Mouse (Mus musculus): ENCODE data around the gene Megf8. TPM values are rescaled to one million over a fixed set of nuclear protein-coding genes. Genes with fewer than 3 reads are reported as not detected.

The Megf8 gene
- 5.1 and 5.5 TPM in 2 replicates for polyA plus RNA-seq (2014; fragmentation: Nextera tagmentation; extraction: Ambion mirVana)

- H3K4me2 ChIP-seq: peak within 1 kb of the TSS; percentile 92
- WGBS: under 1% methylated on average over 52 of the region's 52 CpGs
- ATAC-seq (replicated peaks; ENCODE audit: low FRiP score) (peak; percentile 94), DNase-seq (ENCODE audit: low spot score) (peak; percentile 86)
- H3K9me3 ChIP-seq (ENCODE audit: control insufficient read depth, low read length): no peaks in the 10 kb centered on the region
- H3K27me3 ChIP-seq (replicated peaks; ENCODE audit: control insufficient read depth, insufficient read depth, low read length): peaks cover 43% of the 10 kb centered on the region
- no peaks in the 10 kb centered on the region for H3K36me3 ChIP-seq (ENCODE audit: control insufficient read depth, insufficient read depth, low read length)
- H3K9ac ChIP-seq (ENCODE audit: low read depth, low read length): peak within 1 kb of the TSS; percentile 69
- H3K4me3 ChIP-seq (ENCODE audit: low read depth, low read length): peak within 1 kb of the TSS; percentile 71
- peak within 1 kb of the TSS; percentile 59 for H3K27ac ChIP-seq (ENCODE audit: low read depth, low read length)
- H3K4me1 ChIP-seq (replicated peaks; ENCODE audit: control insufficient read depth, insufficient read depth, low read length): peaks cover 19% of the 10 kb centered on the region
Measured at GRCm38 (mm10) chr7:25316532-25317445, at the start of gene Megf8. TSS of gene Megf8 (plus strand) at chr7:25317164.

- no peaks in the 10 kb centered on the region for H3K9me3 ChIP-seq (ENCODE audit: control insufficient read depth, low read length)
- H3K27ac ChIP-seq (ENCODE audit: low read depth, low read length): peak within 1 kb of the TSS; percentile 83
- peak within 1 kb of the TSS; percentile 85 for H3K4me3 ChIP-seq (ENCODE audit: low read depth, low read length)
- ATAC-seq (replicated peaks; ENCODE audit: low FRiP score) (peak; percentile 84), DNase-seq (ENCODE audit: low spot score) (peak; percentile 100)
- H3K27me3 ChIP-seq (replicated peaks; ENCODE audit: control insufficient read depth, insufficient read depth, low read length): no peaks in the 10 kb centered on the region
- H3K4me2 ChIP-seq: peak within 1 kb of the TSS; percentile 95
- peak within 1 kb of the TSS; percentile 90 for H3K9ac ChIP-seq (ENCODE audit: low read depth, low read length)
- peaks cover 11% of the 10 kb centered on the region; the same call in 1 of the 2 replicates for H3K36me3 ChIP-seq (ENCODE audit: control insufficient read depth, insufficient read depth, low read length)
- WGBS: under 1% methylated on average over 29 of the region's 29 CpGs
- H3K4me1 ChIP-seq (replicated peaks; ENCODE audit: control insufficient read depth, insufficient read depth, low read length): peaks cover 31% of the 10 kb centered on the region
Measured at GRCm38 (mm10) chr7:25267301-25267750, 49.6 kb upstream of the Megf8 start, which contains the start of gene Cic. TSS of gene Cic (plus strand) at chr7:25267704.

- H3K4me1 ChIP-seq (replicated peaks; ENCODE audit: control insufficient read depth, insufficient read depth, low read length): peaks cover 32% of the 10 kb centered on the region
- H3K36me3 ChIP-seq (ENCODE audit: control insufficient read depth, insufficient read depth, low read length): peaks cover 15% of the 10 kb centered on the region; the same call in 1 of the 2 replicates
- peak overlapping the region; percentile 95 for H3K4me2 ChIP-seq
- H3K9ac ChIP-seq (ENCODE audit: low read depth, low read length): peak overlapping the region; percentile 90
- H3K9me3 ChIP-seq (ENCODE audit: control insufficient read depth, low read length): no peaks in the 10 kb centered on the region
- peak; percentile 93 for DNase-seq (ENCODE audit: low spot score)
- H3K27ac ChIP-seq (ENCODE audit: low read depth, low read length): peak overlapping the region; percentile 83
- under 1% methylated on average over 33 of the region's 33 CpGs for WGBS
- no peaks in the 10 kb centered on the region for H3K27me3 ChIP-seq (replicated peaks; ENCODE audit: control insufficient read depth, insufficient read depth, low read length)
- peak overlapping the region; percentile 85 for H3K4me3 ChIP-seq (ENCODE audit: low read depth, low read length)
- peak; percentile 90 for ATAC-seq (replicated peaks; ENCODE audit: low FRiP score)
Measured at GRCm38 (mm10) chr7:25267751-25268463, 49.1 kb upstream of the Megf8 start.

- H3K4me1 ChIP-seq (replicated peaks; ENCODE audit: control insufficient read depth, insufficient read depth, low read length): peaks cover 39% of the 10 kb centered on the region
Measured at GRCm38 (mm10) chr7:25268588-25268987, 48.4 kb upstream of the Megf8 start.

GRCm38 (mm10) chr7:25269029-25269428 lies 47.9 kb upstream of the Megf8 start:
- H3K4me1 ChIP-seq (replicated peaks; ENCODE audit: control insufficient read depth, insufficient read depth, low read length): peaks cover 39% of the 10 kb centered on the region
- ATAC-seq (replicated peaks; ENCODE audit: low FRiP score) (no peak), DNase-seq (ENCODE audit: low spot score) (no peak)
- no peaks in the 10 kb centered on the region for H3K27me3 ChIP-seq (replicated peaks; ENCODE audit: control insufficient read depth, insufficient read depth, low read length)
- H3K9me3 ChIP-seq (ENCODE audit: control insufficient read depth, low read length): no peaks in the 10 kb centered on the region
- peak overlapping the region; percentile 85 for H3K4me3 ChIP-seq (ENCODE audit: low read depth, low read length)
- H3K4me2 ChIP-seq: peak overlapping the region; percentile 95
- peak overlapping the region; percentile 83 for H3K27ac ChIP-seq (ENCODE audit: low read depth, low read length)
- 31% methylated on average over 4 of the region's 4 CpGs for WGBS
- H3K9ac ChIP-seq (ENCODE audit: low read depth, low read length): peak overlapping the region; percentile 90
- peaks cover 15% of the 10 kb centered on the region; the same call in 1 of the 2 replicates for H3K36me3 ChIP-seq (ENCODE audit: control insufficient read depth, insufficient read depth, low read length)

More at GRCm38 (mm10) chr7:25268588-25268987, 48.4 kb upstream of the Megf8 start:
- H3K27ac ChIP-seq (ENCODE audit: low read depth, low read length): peak overlapping the region; percentile 83
- WGBS: 1% methylated on average over 7 of the region's 7 CpGs
- H3K4me2 ChIP-seq: peak overlapping the region; percentile 95
- ATAC-seq (replicated peaks; ENCODE audit: low FRiP score): no peak
- peaks cover 15% of the 10 kb centered on the region; the same call in 1 of the 2 replicates for H3K36me3 ChIP-seq (ENCODE audit: control insufficient read depth, insufficient read depth, low read length)
- peak overlapping the region; percentile 90 for H3K9ac ChIP-seq (ENCODE audit: low read depth, low read length)
- no peaks in the 10 kb centered on the region for H3K9me3 ChIP-seq (ENCODE audit: control insufficient read depth, low read length)
- H3K27me3 ChIP-seq (replicated peaks; ENCODE audit: control insufficient read depth, insufficient read depth, low read length): no peaks in the 10 kb centered on the region
- DNase-seq (ENCODE audit: low spot score): no peak
- peak overlapping the region; percentile 85 for H3K4me3 ChIP-seq (ENCODE audit: low read depth, low read length)

- H3K27ac ChIP-seq (ENCODE audit: low read depth, low read length): peak overlapping the region; percentile 83
- peaks cover 15% of the 10 kb centered on the region; the same call in 1 of the 2 replicates for H3K36me3 ChIP-seq (ENCODE audit: control insufficient read depth, insufficient read depth, low read length)
- 77% methylated on average over 8 of the region's 8 CpGs for WGBS
- H3K4me3 ChIP-seq (ENCODE audit: low read depth, low read length): peak overlapping the region; percentile 85
- H3K4me2 ChIP-seq: peak overlapping the region; percentile 95
- ATAC-seq (replicated peaks; ENCODE audit: low FRiP score) (no peak), DNase-seq (ENCODE audit: low spot score) (no peak)
- H3K27me3 ChIP-seq (replicated peaks; ENCODE audit: control insufficient read depth, insufficient read depth, low read length): no peaks in the 10 kb centered on the region
- no peaks in the 10 kb centered on the region for H3K9me3 ChIP-seq (ENCODE audit: control insufficient read depth, low read length)
- H3K9ac ChIP-seq (ENCODE audit: low read depth, low read length): peak overlapping the region; percentile 90
- peaks cover 42% of the 10 kb centered on the region for H3K4me1 ChIP-seq (replicated peaks; ENCODE audit: control insufficient read depth, insufficient read depth, low read length)
Measured at GRCm38 (mm10) chr7:25269545-25270271, 47.3 kb upstream of the Megf8 start.

GRCm38 (mm10) chr7:25270652-25271633 lies 46.0 kb upstream of the Megf8 start:
- no peak overlapping the region; the same call in 1 of the 2 replicates for H3K9ac ChIP-seq (ENCODE audit: low read depth, low read length)

More at GRCm38 (mm10) chr7:25270652-25271633, 46.0 kb upstream of the Megf8 start:
- H3K4me3 ChIP-seq (ENCODE audit: low read depth, low read length): no peak overlapping the region
- H3K4me1 ChIP-seq (replicated peaks; ENCODE audit: control insufficient read depth, insufficient read depth, low read length): peaks cover 53% of the 10 kb centered on the region
- H3K9me3 ChIP-seq (ENCODE audit: control insufficient read depth, low read length): no peaks in the 10 kb centered on the region
- no peak overlapping the region for H3K4me2 ChIP-seq
- DNase-seq (ENCODE audit: low spot score) (no peak), ATAC-seq (replicated peaks; ENCODE audit: low FRiP score) (no peak)
- peaks cover 18% of the 10 kb centered on the region; the same call in 1 of the 2 replicates for H3K36me3 ChIP-seq (ENCODE audit: control insufficient read depth, insufficient read depth, low read length)
- no peaks in the 10 kb centered on the region for H3K27me3 ChIP-seq (replicated peaks; ENCODE audit: control insufficient read depth, insufficient read depth, low read length)
- WGBS: 91% methylated on average over 35 of the region's 35 CpGs
- H3K27ac ChIP-seq (ENCODE audit: low read depth, low read length): peak overlapping the region; percentile 83
